19 mouse cellular contexts compared by ENCODE assay signal in genomic region chr14:58174512-58174911, GRCm38 (mm10).
DNase-seq lines count a peak whose midpoint lies in the region; ATAC-seq lines count a peak whose summit lies in the region.
"Had no signal": no experiment of that assay in that cellular context is flagged by ENCODE, and none has a peak within 500 bp of the region (broad histone marks: within the 10 kb centered on the region; RNA-seq: fewer than 3 reads in every experiment).

No protein-coding gene starts in this region.

- no peak overlapping the region for H3K4me3 ChIP-seq in kidney, embryonic 15.5 days (replicated peaks)
- no peak overlapping the region for H3K4me3 ChIP-seq in kidney, embryonic 14.5 days (ENCODE audit: low read length)
- no peak overlapping the region for H3K4me3 ChIP-seq in lung, embryonic 16.5 days (ENCODE audit: low read length)
- H3K4me3 ChIP-seq in intestine, embryonic 16.5 days (ENCODE audit: low read length): no peak overlapping the region
- H3K4me3 ChIP-seq in stomach, embryonic 16.5 days (replicated peaks; ENCODE audit: low read length): no peak overlapping the region
- H3K4me3 ChIP-seq: embryonic facial prominence, embryonic 10.5 days; forebrain, embryonic 13.5 days; gastrocnemius, adult 2 months; heart, embryonic 15.5 days; hindbrain, embryonic 13.5 days had no signal

- WGBS in kidney, embryonic 15.5 days: 75% methylated on average over 6 of the region's 6 CpGs
- 74% methylated on average over 6 of the region's 6 CpGs for WGBS in kidney, embryonic 14.5 days
- WGBS in lung, embryonic 16.5 days: 48% methylated on average over 6 of the region's 6 CpGs
- WGBS in intestine, embryonic 16.5 days: 54% methylated on average over 6 of the region's 6 CpGs
- 55% methylated on average over 6 of the region's 6 CpGs for WGBS in stomach, embryonic 16.5 days

- no peaks in the 10 kb centered on the region for H3K27me3 ChIP-seq in kidney, embryonic 15.5 days
- no peaks in the 10 kb centered on the region for H3K27me3 ChIP-seq in kidney, embryonic 14.5 days (ENCODE audit: control insufficient read depth, insufficient read depth, low read length)
- H3K27me3 ChIP-seq in lung, embryonic 16.5 days (ENCODE audit: control insufficient read depth, insufficient read depth, low read depth, low read length): no peaks in the 10 kb centered on the region
- H3K27me3 ChIP-seq in intestine, embryonic 16.5 days (replicated peaks; ENCODE audit: control insufficient read depth, insufficient read depth, low read length): no peaks in the 10 kb centered on the region
- no peaks in the 10 kb centered on the region for H3K27me3 ChIP-seq in stomach, embryonic 16.5 days (ENCODE audit: control insufficient read depth, insufficient read depth, low read length)
- H3K27me3 ChIP-seq: forebrain, embryonic 13.5 days; heart, embryonic 15.5 days; hindbrain, embryonic 13.5 days had no signal

- H3K4me2 ChIP-seq in kidney, embryonic 15.5 days: no peak overlapping the region
- no peak overlapping the region for H3K4me2 ChIP-seq in kidney, embryonic 14.5 days (replicated peaks; ENCODE audit: low read depth, low read length)
- H3K4me2 ChIP-seq in lung, embryonic 16.5 days (ENCODE audit: low read depth, low read length): no peak overlapping the region
- H3K4me2 ChIP-seq in intestine, embryonic 16.5 days (ENCODE audit: low read depth, low read length): no peak overlapping the region
- H3K4me2 ChIP-seq in stomach, embryonic 16.5 days (ENCODE audit: low read depth, low read length): no peak overlapping the region
- H3K4me2 ChIP-seq: forebrain, embryonic 13.5 days; heart, embryonic 15.5 days; hindbrain, embryonic 13.5 days had no signal

- peak overlapping the region; percentile 89 for H3K27ac ChIP-seq in kidney, embryonic 15.5 days
- H3K27ac ChIP-seq in kidney, embryonic 14.5 days (ENCODE audit: low read depth, low read length): no peak overlapping the region; the same call in 1 of the 2 replicates
- H3K27ac ChIP-seq in lung, embryonic 16.5 days (ENCODE audit: low read length): peak overlapping the region; percentile 94
- H3K27ac ChIP-seq in intestine, embryonic 16.5 days (ENCODE audit: low read length): no peak overlapping the region
- H3K27ac ChIP-seq in stomach, embryonic 16.5 days (ENCODE audit: low read length): 0 out of 2 replicates have a peak overlapping the region, but pooled peaks have one; percentile 71
- H3K27ac ChIP-seq: embryonic facial prominence, embryonic 10.5 days; forebrain, embryonic 13.5 days; gastrocnemius, adult 2 months; heart, embryonic 15.5 days; hindbrain, embryonic 13.5 days had no signal

- peaks cover 18% of the 10 kb centered on the region; the same call in 1 of the 2 replicates for H3K4me1 ChIP-seq in kidney, embryonic 15.5 days
- H3K4me1 ChIP-seq in kidney, embryonic 14.5 days (ENCODE audit: control insufficient read depth, insufficient read depth, low read length): no peaks in the 10 kb centered on the region
- H3K4me1 ChIP-seq in lung, embryonic 16.5 days (replicated peaks; ENCODE audit: control insufficient read depth, insufficient read depth, low read length): no peaks in the 10 kb centered on the region; the same call in 1 of the 2 replicates
- no peaks in the 10 kb centered on the region for H3K4me1 ChIP-seq in intestine, embryonic 16.5 days (ENCODE audit: control insufficient read depth, insufficient read depth, low read length)
- no peaks in the 10 kb centered on the region for H3K4me1 ChIP-seq in stomach, embryonic 16.5 days (ENCODE audit: control insufficient read depth, insufficient read depth, low read length)
- H3K4me1 ChIP-seq: embryonic facial prominence, embryonic 10.5 days; forebrain, embryonic 13.5 days; heart, embryonic 15.5 days; hindbrain, embryonic 13.5 days had no signal

- no peak for ATAC-seq in kidney, embryonic 15.5 days (replicated peaks; ENCODE audit: low FRiP score)
- no peak for ATAC-seq in kidney, embryonic 14.5 days (ENCODE audit: low FRiP score, low TSS enrichment)
- ATAC-seq in lung, embryonic 16.5 days (ENCODE audit: low read depth): no peak
- peak; percentile 67 for ATAC-seq in intestine, embryonic 16.5 days
- ATAC-seq in stomach, embryonic 16.5 days (ENCODE audit: insufficient read depth, low FRiP score): no peak
- ATAC-seq in frontal cortex, adult (ENCODE audit: low TSS enrichment): no peak
- ATAC-seq: forebrain, embryonic 13.5 days had no signal

- no peaks in the 10 kb centered on the region for H3K9me3 ChIP-seq in kidney, embryonic 15.5 days (replicated peaks)
- H3K9me3 ChIP-seq in kidney, embryonic 14.5 days (ENCODE audit: control insufficient read depth, low read length): no peaks in the 10 kb centered on the region
- H3K9me3 ChIP-seq in lung, embryonic 16.5 days (ENCODE audit: control insufficient read depth, low read length): no peaks in the 10 kb centered on the region
- H3K9me3 ChIP-seq in intestine, embryonic 16.5 days (ENCODE audit: control insufficient read depth, low read length): no peaks in the 10 kb centered on the region
- H3K9me3 ChIP-seq in stomach, embryonic 16.5 days (replicated peaks; ENCODE audit: control insufficient read depth, low read length): no peaks in the 10 kb centered on the region
- H3K9me3 ChIP-seq: forebrain, embryonic 13.5 days had no signal

- no peaks in the 10 kb centered on the region for H3K36me3 ChIP-seq in kidney, embryonic 15.5 days
- H3K36me3 ChIP-seq in kidney, embryonic 14.5 days (ENCODE audit: control insufficient read depth, insufficient read depth, low read length): no peaks in the 10 kb centered on the region
- H3K36me3 ChIP-seq in lung, embryonic 16.5 days (ENCODE audit: control insufficient read depth, insufficient read depth, low read length): no peaks in the 10 kb centered on the region
- no peaks in the 10 kb centered on the region; the same call in 1 of the 2 replicates for H3K36me3 ChIP-seq in intestine, embryonic 16.5 days (ENCODE audit: control insufficient read depth, insufficient read depth, low read length)
- no peaks in the 10 kb centered on the region for H3K36me3 ChIP-seq in stomach, embryonic 16.5 days (ENCODE audit: control insufficient read depth, insufficient read depth, low read length)
- H3K36me3 ChIP-seq: embryonic facial prominence, embryonic 10.5 days; heart, embryonic 15.5 days; hindbrain, embryonic 13.5 days had no signal

- DNase-seq in lung, adult 18-20 months: no peak
- DNase-seq in gastrocnemius, adult 18-20 months (ENCODE audit: low spot score): no peak
- DNase-seq: adrenal gland, adult 2 months; adrenal gland, postnatal 25 days; cerebellum, adult 2 months; cerebellum, postnatal 10 days; gastrocnemius, adult 2 months; gastrocnemius, postnatal 25 days; heart, postnatal 14 days had no signal

- H3K9ac ChIP-seq in kidney, embryonic 15.5 days: no peak overlapping the region
- H3K9ac ChIP-seq in kidney, embryonic 14.5 days (ENCODE audit: low read depth, low read length): no peak overlapping the region
- H3K9ac ChIP-seq in lung, embryonic 16.5 days (ENCODE audit: low read length): no peak overlapping the region
- no peak overlapping the region for H3K9ac ChIP-seq in intestine, embryonic 16.5 days (ENCODE audit: low read depth, low read length)
- no peak overlapping the region for H3K9ac ChIP-seq in stomach, embryonic 16.5 days (ENCODE audit: low read length)
- H3K9ac ChIP-seq: forebrain, embryonic 13.5 days; heart, embryonic 15.5 days; hindbrain, embryonic 13.5 days had no signal

Comparison
In these comparisons a context has a peak if more than half of its experiments do, and no peak if none do; other contexts are left out.
1. H3K27ac ChIP-seq: peak in kidney, embryonic 15.5 days (single experiment), lung, embryonic 16.5 days (single experiment) and stomach, embryonic 16.5 days (single experiment); none in kidney, embryonic 14.5 days (single experiment) and intestine, embryonic 16.5 days (single experiment).